Mouse (Mus musculus) midbrain, embryonic 15.5 days (tissue): ENCODE results near the gene Vmn1r70. TPM values are rescaled to one million over a fixed set of nuclear protein-coding genes. Genes with fewer than 3 reads are reported as not detected.

Source experiments
- ATAC-seq: fragments of 200-750 bp; cut with Nextera tagmentation; replicated peaks from 2 replicates; pipeline ENCODE4 v1.8.0; 2017; ENCODE audit warnings: moderate TSS enrichment
- H3K27ac ChIP-seq: fragments of 300-500 bp; sonication (generic); 2 replicates; pipeline ENCODE4 v1.5.1; 2015; ENCODE audit warnings: mild to moderate bottlenecking, inconsistent platforms
- H3K27me3 ChIP-seq: fragments of 300-500 bp; sonication (generic); replicated peaks from 2 replicates; pipeline ENCODE4 v1.6.1; 2015; ENCODE audit warnings: inconsistent platforms
- H3K36me3 ChIP-seq: fragments of 300-500 bp; sonication (generic); replicated peaks from 2 replicates; pipeline ENCODE4 v1.6.1; 2015; ENCODE audit warnings: inconsistent platforms
- H3K4me1 ChIP-seq: fragments of 300-500 bp; sonication (generic); 2 replicates; pipeline ENCODE4 v1.6.1; 2015; ENCODE audit warnings: inconsistent platforms
- H3K4me2 ChIP-seq: fragments of 300-500 bp; sonication (generic); 2 replicates; pipeline ENCODE4 v1.6.1; 2015; ENCODE audit warnings: inconsistent platforms, mild to moderate bottlenecking, moderate library complexity
- H3K4me3 ChIP-seq: fragments of 300-500 bp; sonication (generic); 2 replicates; pipeline ENCODE4 v1.5.1; 2015; ENCODE audit warnings: mild to moderate bottlenecking, inconsistent platforms
- H3K9ac ChIP-seq: fragments of 300-500 bp; sonication (generic); 2 replicates; pipeline ENCODE4 v1.6.1; 2015; ENCODE audit warnings: mild to moderate bottlenecking, inconsistent platforms
- H3K9me3 ChIP-seq: fragments of 300-500 bp; sonication (generic); 2 replicates; pipeline ENCODE4 v1.6.1; 2016; ENCODE audit warnings: inconsistent platforms
- WGBS: fragments of 180-500 bp; shearing (Covaris S2); methylation state at CpG from one replicate; pipeline ENCODE4 v1.1.7; 2015; ENCODE audit warnings: mixed read lengths; 5-methylcytosine and 5-hydroxymethylcytosine counted together
- polyA plus RNA-seq: library from polyadenylated mRNA; unstranded; fragments of >200 nt; fragmentation: Nextera tagmentation; extraction: Ambion mirVana; gene quantifications from 2 replicates; pipeline ENCODE4 v1.2.1, GENCODE M21; 2015

The Vmn1r70 gene
- not detected in 2 replicates for polyA plus RNA-seq

GRCm38 (mm10) chr7:10631232-10631631 lies at the start of gene Vmn1r70:
Gene Vmn1r70, plus strand, starts transcription at chr7:10631532.
- peaks cover 14% of the 10 kb centered on the region for H3K9me3 ChIP-seq
- ATAC-seq, result no peak
- no peak within 1 kb of the TSS for H3K4me3 ChIP-seq
- H3K4me1 ChIP-seq, result no peaks in the 10 kb centered on the region
- H3K27ac ChIP-seq, result no peak within 1 kb of the TSS
- H3K9ac ChIP-seq, result no peak within 1 kb of the TSS
- WGBS, result 73% methylated on average over 1 of the region's 1 CpGs
- H3K27me3 ChIP-seq, result no peaks in the 10 kb centered on the region
- H3K4me2 ChIP-seq, result no peak within 1 kb of the TSS
- H3K36me3 ChIP-seq, result no peaks in the 10 kb centered on the region

- Histone ChIP-seq H3K27ac (no peak within 1 kb of the TSS), H3K9me3 (peaks cover 9% of the 10 kb centered on the region; the same call in 1 of the 2 replicates), H3K9ac (no peak within 1 kb of the TSS), H3K4me3 (no peak within 1 kb of the TSS), H3K36me3 (no peaks in the 10 kb centered on the region), H3K4me2 (no peak within 1 kb of the TSS), H3K27me3 (no peaks in the 10 kb centered on the region), H3K4me1 (no peaks in the 10 kb centered on the region)
- no peak for ATAC-seq
Measured at GRCm38 (mm10) chr7:10613559-10613958, 17.8 kb upstream of the Vmn1r70 start, which contains the start of gene Vmn1r69. Gene Vmn1r69, minus strand, starts transcription at chr7:10613659.

Other genes with a start within 250 kb of the Vmn1r70 start
- not detected in 2 replicates for gene Vmn1r67, start 188.2 kb upstream of the Vmn1r70 start, polyA plus RNA-seq
- 47.9 and 54.1 TPM in 2 replicates for gene Zik1, start 136.1 kb upstream of the Vmn1r70 start, polyA plus RNA-seq
- gene Vmn1r68, start 73.0 kb upstream of the Vmn1r70 start, polyA plus RNA-seq, result not detected in 2 replicates
- not detected in 2 replicates for gene Vmn1r69, start 17.9 kb upstream of the Vmn1r70 start, polyA plus RNA-seq
- not detected in 2 replicates for gene Nlrp4b, start 56.3 kb downstream of the Vmn1r70 start, polyA plus RNA-seq
- not detected in 2 replicates for gene Vmn1r71, start 122.8 kb downstream of the Vmn1r70 start, polyA plus RNA-seq